Comparison of ENCODE assay signal across 25 mouse cellular contexts in genomic region chr19:56687676-56688075, GRCm38 (mm10). TPM values are rescaled to one million over a fixed set of nuclear protein-coding genes. Genes with fewer than 3 reads are reported as not detected.
DNase-seq lines count a peak whose midpoint lies in the region; ATAC-seq lines count a peak whose summit lies in the region.
"Had no signal": no experiment of that assay in that cellular context is flagged by ENCODE, and none has a peak within 500 bp of the region (broad histone marks: within the 10 kb centered on the region; RNA-seq: fewer than 3 reads in every experiment).

No protein-coding gene starts in this region.

- no peak overlapping the region for H3K4me3 ChIP-seq in midbrain, embryonic 11.5 days (ENCODE audit: low read depth, low read length)
- no peak overlapping the region for H3K4me3 ChIP-seq in midbrain, embryonic 13.5 days (replicated peaks)
- H3K4me3 ChIP-seq: embryonic facial prominence, embryonic 10.5 days; embryonic facial prominence, embryonic 12.5 days; forebrain, embryonic 13.5 days; forebrain, embryonic 15.5 days had no signal

- no peak overlapping the region for H3K27ac ChIP-seq in midbrain, embryonic 11.5 days (ENCODE audit: low read depth, low read length)
- H3K27ac ChIP-seq in midbrain, embryonic 13.5 days, result no peak overlapping the region
- H3K27ac ChIP-seq: embryonic facial prominence, embryonic 10.5 days; embryonic facial prominence, embryonic 12.5 days; forebrain, embryonic 13.5 days; forebrain, embryonic 15.5 days had no signal

- H3K9me3 ChIP-seq in midbrain, embryonic 11.5 days (ENCODE audit: control insufficient read depth, low read length), result no peaks in the 10 kb centered on the region
- H3K9me3 ChIP-seq in midbrain, embryonic 13.5 days, result no peaks in the 10 kb centered on the region
- H3K9me3 ChIP-seq: embryonic facial prominence, embryonic 10.5 days; embryonic facial prominence, embryonic 12.5 days; forebrain, embryonic 13.5 days; forebrain, embryonic 15.5 days; G1E had no signal

- H3K36me3 ChIP-seq in midbrain, embryonic 11.5 days (ENCODE audit: control insufficient read depth, insufficient read depth, low read length), result no peaks in the 10 kb centered on the region
- H3K36me3 ChIP-seq in midbrain, embryonic 13.5 days, result no peaks in the 10 kb centered on the region
- H3K36me3 ChIP-seq: embryonic facial prominence, embryonic 10.5 days; embryonic facial prominence, embryonic 12.5 days; forebrain, embryonic 15.5 days; G1E had no signal

- H3K27me3 ChIP-seq in midbrain, embryonic 11.5 days (ENCODE audit: control insufficient read depth, insufficient read depth, low read length), result no peaks in the 10 kb centered on the region
- H3K27me3 ChIP-seq in midbrain, embryonic 13.5 days, result no peaks in the 10 kb centered on the region
- H3K27me3 ChIP-seq: CH12.LX; embryonic facial prominence, embryonic 12.5 days; forebrain, embryonic 13.5 days; forebrain, embryonic 15.5 days had no signal

- no peak for ATAC-seq in midbrain, embryonic 11.5 days (ENCODE audit: low FRiP score)
- ATAC-seq in midbrain, embryonic 13.5 days, result no peak
- ATAC-seq: activated CD4-positive, CD25-positive, alpha-beta regulatory T cell, adult 4 months; CD4-positive, CD25-positive, alpha-beta regulatory T cell, adult 4 months; forebrain, embryonic 13.5 days; forebrain, embryonic 15.5 days; forebrain, postnatal 0 days; Patski had no signal

- no peak overlapping the region for H3K4me2 ChIP-seq in midbrain, embryonic 11.5 days
- no peak overlapping the region for H3K4me2 ChIP-seq in midbrain, embryonic 13.5 days (replicated peaks)
- H3K4me2 ChIP-seq: embryonic facial prominence, embryonic 12.5 days; forebrain, embryonic 13.5 days; forebrain, embryonic 15.5 days had no signal

- H3K9ac ChIP-seq in midbrain, embryonic 11.5 days (ENCODE audit: low read length), result no peak overlapping the region
- H3K9ac ChIP-seq in midbrain, embryonic 13.5 days (replicated peaks), result no peak overlapping the region
- H3K9ac ChIP-seq: embryonic facial prominence, embryonic 12.5 days; forebrain, embryonic 13.5 days; forebrain, embryonic 15.5 days; forebrain, postnatal 0 days had no signal

- H3K4me1 ChIP-seq in midbrain, embryonic 11.5 days (ENCODE audit: control insufficient read depth, insufficient read depth, low read length), result peaks cover 4% of the 10 kb centered on the region; the same call in 1 of the 2 replicates
- H3K4me1 ChIP-seq in midbrain, embryonic 13.5 days (replicated peaks), result peaks cover 8% of the 10 kb centered on the region; the same call in 1 of the 2 replicates
- H3K4me1 ChIP-seq: embryonic facial prominence, embryonic 12.5 days had no signal

- DNase-seq in midbrain, embryonic 11.5 days (ENCODE audit: low spot score, missing footprints), result peak; percentile 75
- DNase-seq in thymus, postnatal 4 days, result peak; percentile 34
- DNase-seq in thymus, postnatal 36 days, result no peak
- DNase-seq in ES-CJ7 (ENCODE audit: low read depth, low spot score) (peak; percentile 27), ZHBTc4 (ENCODE audit: low read depth, low spot score) (peak; percentile 78)
- no peak for DNase-seq in lung, adult 18-20 months
- DNase-seq in right cerebral cortex, postnatal 25 days, result no peak
- DNase-seq: adrenal gland, adult 8-10 months; adrenal gland, postnatal 14 days; adrenal gland, postnatal 36 days; cerebellum, adult 11-12 months; cerebellum, adult 2 months; cerebellum, adult 9-10 months; cerebellum, postnatal 25 days; forebrain, postnatal 0 days had no signal

- 84% methylated on average over 10 of the region's 10 CpGs for WGBS in midbrain, embryonic 11.5 days
- 84% methylated on average over 10 of the region's 10 CpGs for WGBS in midbrain, embryonic 13.5 days

RNA-seq across cellular contexts. Expression of gene Adrb1, which starts 34.3 kb away (rescaled TPM):
- 0.15 and 0.28 TPM in 2 replicates for polyA plus RNA-seq in midbrain, embryonic 11.5 days (2014; fragmentation: Nextera tagmentation; extraction: Ambion mirVana)
- 0.32 and 0.59 TPM in 2 replicates for polyA plus RNA-seq in midbrain, embryonic 13.5 days (2015; fragmentation: Nextera tagmentation; extraction: Ambion mirVana)
- polyA plus RNA-seq: activated CD4-positive, CD25-positive, alpha-beta regulatory T cell, adult 4 months; CD4-positive, CD25-positive, alpha-beta regulatory T cell, adult 4 months; G1E; Patski had no signal

Comparison
In these comparisons a context has a peak if more than half of its experiments do, and no peak if none do; other contexts are left out.
1. DNase-seq: peak in midbrain, embryonic 11.5 days (single experiment), thymus, postnatal 4 days (single experiment), ES-CJ7 (single experiment) and ZHBTc4 (single experiment); none in thymus, postnatal 36 days (0 of 2), lung, adult 18-20 months (0 of 2) and right cerebral cortex, postnatal 25 days (single experiment).